Mouse (Mus musculus) kidney, embryonic 14.5 days (tissue): ENCODE data around the gene Epb41l2. TPM values are rescaled to one million over a fixed set of nuclear protein-coding genes. Genes with fewer than 3 reads are reported as not detected.
A peak's percentile ranks its signal among the peaks of the same experiment; 100 is the strongest.

Source experiments
- ATAC-seq: fragments of 200-750 bp; cut with Nextera tagmentation; 2 replicates; pipeline ENCODE4 v1.8.0; 2017; ENCODE audit warnings: moderate number of reproducible peaks, mild to moderate bottlenecking, moderate TSS enrichment, moderate library complexity; ENCODE audit not compliant: low FRiP score, low TSS enrichment
- H3K27ac ChIP-seq: fragments of 300-500 bp; sonication (generic); 2 replicates; pipeline ENCODE4 v1.5.1; 2014; ENCODE audit warnings: low read depth, mild to moderate bottlenecking, low read length, moderate library complexity, mixed read lengths
- H3K27me3 ChIP-seq: fragments of 300-500 bp; sonication (generic); 2 replicates; pipeline ENCODE4 v1.6.1; 2014; ENCODE audit warnings: mild to moderate bottlenecking, low read length; ENCODE audit not compliant: control insufficient read depth, insufficient read depth
- H3K36me3 ChIP-seq: fragments of 300-500 bp; sonication (generic); 2 replicates; pipeline ENCODE4 v1.6.1; 2014; ENCODE audit warnings: low read length, mixed read lengths; ENCODE audit not compliant: control insufficient read depth, insufficient read depth
- H3K4me1 ChIP-seq: fragments of 300-500 bp; sonication (generic); 2 replicates; pipeline ENCODE4 v1.6.1; 2014; ENCODE audit warnings: low read length, mixed read lengths; ENCODE audit not compliant: control insufficient read depth, insufficient read depth
- H3K4me2 ChIP-seq: fragments of 300-500 bp; sonication (generic); replicated peaks from 2 replicates; pipeline ENCODE4 v1.6.1; 2014; ENCODE audit warnings: low read depth, mild to moderate bottlenecking, low read length
- H3K4me3 ChIP-seq: fragments of 300-500 bp; sonication (generic); 2 replicates; pipeline ENCODE4 v1.5.1; 2014; ENCODE audit warnings: mild to moderate bottlenecking, low read length
- H3K9ac ChIP-seq: fragments of 300-500 bp; sonication (generic); 2 replicates; pipeline ENCODE4 v1.6.1; 2014; ENCODE audit warnings: low read depth, mild to moderate bottlenecking, low read length, moderate library complexity
- H3K9me3 ChIP-seq: fragments of 300-500 bp; sonication (generic); 2 replicates; pipeline ENCODE4 v1.6.1; 2016; ENCODE audit warnings: low read length; ENCODE audit not compliant: control insufficient read depth
- WGBS: fragments of 180-500 bp; shearing (Covaris S2); extraction: QIAGEN DNeasy Blood & Tissue Kit; methylation state at CpG from one replicate; pipeline ENCODE4 v1.1.7; 2014; 5-methylcytosine and 5-hydroxymethylcytosine counted together
- polyA plus RNA-seq: library from polyadenylated mRNA; unstranded; fragments of >200 nt; fragmentation: Nextera tagmentation; extraction: Ambion mirVana; gene quantifications from 2 replicates; pipeline ENCODE4 v1.2.1, GENCODE M21; 2014

Gene Epb41l2
- polyA plus RNA-seq, 1 experiment from 2014 or later, result 66.4 TPM

- Histone ChIP-seq H3K4me1 (peaks cover 10% of the 10 kb centered on the region; the same call in 1 of the 2 replicates), H3K27ac (no peak overlapping the region), H3K36me3 (peaks cover 16% of the 10 kb centered on the region; the same call in 1 of the 2 replicates), H3K9me3 (no peaks in the 10 kb centered on the region), H3K27me3 (no peaks in the 10 kb centered on the region), H3K9ac (no peak overlapping the region), H3K4me3 (no peak overlapping the region), H3K4me2 (no peak overlapping the region)
- 69% methylated on average over 5 of the region's 5 CpGs for WGBS
- ATAC-seq, result no peak
These were observed 84.7 kb downstream of the Epb41l2 start for GRCm38 (mm10) chr10:25444198-25444783.

- H3K4me2 ChIP-seq, result no peak overlapping the region
- no peaks in the 10 kb centered on the region for H3K9me3 ChIP-seq
- H3K27me3 ChIP-seq, result no peaks in the 10 kb centered on the region
- H3K4me1 ChIP-seq, result peaks cover 10% of the 10 kb centered on the region; the same call in 1 of the 2 replicates
- H3K4me3 ChIP-seq, result no peak overlapping the region
- H3K36me3 ChIP-seq, result peaks cover 16% of the 10 kb centered on the region; the same call in 1 of the 2 replicates
- no peak for ATAC-seq
- 44% methylated on average over 5 of the region's 5 CpGs for WGBS
- no peak overlapping the region for H3K9ac ChIP-seq
- no peak overlapping the region for H3K27ac ChIP-seq
These were observed 87.4 kb downstream of the Epb41l2 start for GRCm38 (mm10) chr10:25446953-25447525.

GRCm38 (mm10) chr10:25448676-25449075 lies 89.1 kb downstream of the Epb41l2 start:
- no peaks in the 10 kb centered on the region for H3K27me3 ChIP-seq
- H3K9me3 ChIP-seq, result no peaks in the 10 kb centered on the region
- peaks cover 15% of the 10 kb centered on the region; the same call in 1 of the 2 replicates for H3K36me3 ChIP-seq
- H3K27ac ChIP-seq, result no peak overlapping the region
- 56% methylated on average over 4 of the region's 4 CpGs for WGBS
- no peak overlapping the region for H3K4me3 ChIP-seq
- H3K4me2 ChIP-seq, result no peak overlapping the region
- H3K4me1 ChIP-seq, result peaks cover 10% of the 10 kb centered on the region; the same call in 1 of the 2 replicates
- ATAC-seq, result no peak
- no peak overlapping the region for H3K9ac ChIP-seq

- H3K9me3 ChIP-seq, result no peaks in the 10 kb centered on the region
- H3K9ac ChIP-seq, result no peak overlapping the region
- ATAC-seq, result no peak
- H3K27ac ChIP-seq, result peak overlapping the region; percentile 63; the same call in 1 of the 2 replicates
- no peak overlapping the region for H3K4me3 ChIP-seq
- no peaks in the 10 kb centered on the region for H3K27me3 ChIP-seq
- peaks cover 7% of the 10 kb centered on the region; the same call in 1 of the 2 replicates for H3K36me3 ChIP-seq
- H3K4me2 ChIP-seq, result no peak overlapping the region
- peaks cover 10% of the 10 kb centered on the region; the same call in 1 of the 2 replicates for H3K4me1 ChIP-seq
- 28% methylated on average over 11 of the region's 11 CpGs for WGBS
These were observed 89.9 kb downstream of the Epb41l2 start for GRCm38 (mm10) chr10:25449312-25450020.

GRCm38 (mm10) chr10:25453150-25453549 lies 93.6 kb downstream of the Epb41l2 start:
- Histone ChIP-seq H3K36me3 (no peaks in the 10 kb centered on the region), H3K27ac (no peak overlapping the region), H3K4me2 (no peak overlapping the region), H3K4me1 (no peaks in the 10 kb centered on the region), H3K9ac (no peak overlapping the region), H3K4me3 (no peak overlapping the region), H3K27me3 (no peaks in the 10 kb centered on the region), H3K9me3 (no peaks in the 10 kb centered on the region)
- WGBS, result 79% methylated on average over 9 of the region's 9 CpGs
- no peak for ATAC-seq

GRCm38 (mm10) chr10:25453772-25454171 lies 94.2 kb downstream of the Epb41l2 start:
- 88% methylated on average over 10 of the region's 10 CpGs for WGBS
- Histone ChIP-seq H3K36me3 (no peaks in the 10 kb centered on the region), H3K4me3 (no peak overlapping the region), H3K4me1 (no peaks in the 10 kb centered on the region), H3K27me3 (no peaks in the 10 kb centered on the region), H3K9ac (no peak overlapping the region), H3K9me3 (no peaks in the 10 kb centered on the region), H3K4me2 (no peak overlapping the region), H3K27ac (no peak overlapping the region)
- no peak for ATAC-seq

- H3K27ac ChIP-seq, result no peak overlapping the region
- no peak for ATAC-seq
- no peak overlapping the region for H3K9ac ChIP-seq
- H3K36me3 ChIP-seq, result no peaks in the 10 kb centered on the region
- no peak overlapping the region for H3K4me2 ChIP-seq
- no peaks in the 10 kb centered on the region for H3K9me3 ChIP-seq
- no peak overlapping the region for H3K4me3 ChIP-seq
- 85% methylated on average over 6 of the region's 6 CpGs for WGBS
- no peaks in the 10 kb centered on the region for H3K27me3 ChIP-seq
- H3K4me1 ChIP-seq, result no peaks in the 10 kb centered on the region
These were observed 97.5 kb downstream of the Epb41l2 start for GRCm38 (mm10) chr10:25457118-25457517.

GRCm38 (mm10) chr10:25457996-25458395 lies 98.4 kb downstream of the Epb41l2 start:
- Histone ChIP-seq H3K9me3 (no peaks in the 10 kb centered on the region), H3K4me3 (no peak overlapping the region), H3K27ac (no peak overlapping the region), H3K27me3 (no peaks in the 10 kb centered on the region), H3K4me1 (no peaks in the 10 kb centered on the region), H3K36me3 (no peaks in the 10 kb centered on the region), H3K4me2 (no peak overlapping the region), H3K9ac (no peak overlapping the region)
- ATAC-seq, result no peak
- 86% methylated on average over 4 of the region's 4 CpGs for WGBS

- 37% methylated on average over 1 of the region's 1 CpGs for WGBS
These were observed 102.2 kb downstream of the Epb41l2 start for GRCm38 (mm10) chr10:25461832-25462231.

More at GRCm38 (mm10) chr10:25461832-25462231, 102.2 kb downstream of the Epb41l2 start:
- no peaks in the 10 kb centered on the region for H3K4me1 ChIP-seq
- no peak overlapping the region for H3K9ac ChIP-seq
- no peak overlapping the region for H3K4me2 ChIP-seq
- ATAC-seq, result no peak
- H3K27ac ChIP-seq, result no peak overlapping the region
- no peaks in the 10 kb centered on the region for H3K9me3 ChIP-seq
- H3K36me3 ChIP-seq, result no peaks in the 10 kb centered on the region
- H3K27me3 ChIP-seq, result no peaks in the 10 kb centered on the region
- H3K4me3 ChIP-seq, result no peak overlapping the region
